Mouse (Mus musculus) embryonic facial prominence, embryonic 11.5 days (tissue): ENCODE measurements around the gene Serpind1. TPM values are rescaled to one million over a fixed set of nuclear protein-coding genes. Genes with fewer than 3 reads are reported as not detected.

Experiments
- ATAC-seq: fragments of 200-750 bp; cut with Nextera tagmentation; replicated peaks from 2 replicates; pipeline ENCODE4 v1.8.0; 2017; ENCODE audit warnings: low read depth; ENCODE audit not compliant: insufficient number of reproducible peaks, low FRiP score, low TSS enrichment
- DNase-seq: peaks from one replicate; pipeline ENCODE4 v3.0.0-alpha.2; 2015; ENCODE audit warnings: low spot score
- H3K27ac ChIP-seq: fragments of 300-500 bp; sonication (generic); replicated peaks from 2 replicates; pipeline ENCODE4 v1.5.1; 2014; ENCODE audit warnings: mild to moderate bottlenecking, low read depth, low read length, control low read depth
- H3K27me3 ChIP-seq: fragments of 300-500 bp; sonication (generic); 2 replicates; pipeline ENCODE4 v1.6.1; 2014; ENCODE audit warnings: mild to moderate bottlenecking, low read length, moderate library complexity, mixed read lengths; ENCODE audit not compliant: control insufficient read depth, insufficient read depth
- H3K36me3 ChIP-seq: fragments of 300-500 bp; sonication (generic); replicated peaks from 2 replicates; pipeline ENCODE4 v1.6.1; 2014; ENCODE audit warnings: low read depth, mild to moderate bottlenecking, low read length, moderate library complexity, mixed read lengths; ENCODE audit not compliant: control insufficient read depth, insufficient read depth
- H3K4me1 ChIP-seq: fragments of 300-500 bp; sonication (generic); 2 replicates; pipeline ENCODE4 v1.6.1; 2014; ENCODE audit warnings: low read length, mixed read lengths; ENCODE audit not compliant: control insufficient read depth, insufficient read depth
- H3K4me2 ChIP-seq: fragments of 300-500 bp; sonication (generic); 2 replicates; pipeline ENCODE4 v1.6.1; 2014; ENCODE audit warnings: low read depth, mild to moderate bottlenecking, control low read depth, low read length, moderate library complexity
- H3K4me3 ChIP-seq: fragments of 300-500 bp; sonication (generic); 2 replicates; pipeline ENCODE4 v1.5.1; 2014; ENCODE audit warnings: low read depth, low read length, control low read depth
- H3K9ac ChIP-seq: fragments of 300-500 bp; sonication (generic); replicated peaks from 2 replicates; pipeline ENCODE4 v1.6.1; 2014; ENCODE audit warnings: mild to moderate bottlenecking, control low read depth, low read length
- H3K9me3 ChIP-seq: fragments of 300-500 bp; sonication (generic); replicated peaks from 2 replicates; pipeline ENCODE4 v1.6.1; 2016; ENCODE audit warnings: mild to moderate bottlenecking, low read length, inconsistent platforms, mixed read lengths; ENCODE audit not compliant: control insufficient read depth
- WGBS: fragments of 180-500 bp; shearing (Covaris S2); extraction: QIAGEN DNeasy Blood & Tissue Kit; methylation state at CpG from one replicate; pipeline ENCODE4 v1.1.7; 2014; 5-methylcytosine and 5-hydroxymethylcytosine counted together
- polyA plus RNA-seq: library from polyadenylated mRNA; unstranded; fragments of >200 nt; fragmentation: Nextera tagmentation; extraction: Ambion mirVana; gene quantifications from 2 replicates; pipeline ENCODE4 v1.2.1, GENCODE M21; 2014

Gene Serpind1
- polyA plus RNA-seq: 0.20 TPM in 2 replicates

GRCm38 (mm10) chr16:17331116-17331515, at the start of gene Serpind1:
TSS of gene Serpind1 (plus strand) at chr16:17331371.
- H3K36me3 ChIP-seq: no peaks in the 10 kb centered on the region
- no peaks in the 10 kb centered on the region for H3K27me3 ChIP-seq
- no peak within 1 kb of the TSS for H3K27ac ChIP-seq
- no peak for ATAC-seq
- WGBS: 65% methylated on average over 2 of the region's 2 CpGs
- H3K9ac ChIP-seq: no peak within 1 kb of the TSS
- H3K4me2 ChIP-seq: no peak within 1 kb of the TSS
- H3K4me1 ChIP-seq: no peaks in the 10 kb centered on the region
- H3K9me3 ChIP-seq: no peaks in the 10 kb centered on the region
- no peak for DNase-seq
- no peak within 1 kb of the TSS for H3K4me3 ChIP-seq

- H3K4me3 ChIP-seq: no peak overlapping the region
- WGBS: 85% methylated on average over 6 of the region's 6 CpGs
Observed at GRCm38 (mm10) chr16:17283151-17283550, 48.0 kb upstream of the Serpind1 start.

DNA sequence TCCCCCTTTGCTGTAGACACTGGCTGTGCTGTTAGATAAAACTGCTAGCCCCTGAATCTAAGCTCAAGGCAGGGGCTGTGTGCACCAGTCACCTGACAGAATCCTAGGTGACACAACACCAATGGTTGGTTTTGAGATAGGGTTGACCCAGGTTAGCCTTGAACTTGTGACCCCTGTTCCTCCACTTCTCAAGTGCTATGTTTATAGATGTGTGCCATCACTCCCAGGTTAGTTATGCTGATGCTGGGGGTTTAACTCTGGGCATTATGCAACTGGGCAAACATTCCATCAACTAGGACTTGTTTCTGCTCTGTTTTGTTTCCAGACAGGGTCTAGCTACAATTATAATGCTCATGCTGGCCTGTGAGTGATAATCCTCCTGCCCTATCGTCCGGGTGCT, 44.1 kb upstream of the Serpind1 start:
- Histone ChIP-seq H3K4me3 (no peak overlapping the region), H3K9ac (no peak overlapping the region), H3K27me3 (no peaks in the 10 kb centered on the region), H3K9me3 (no peaks in the 10 kb centered on the region), H3K4me2 (no peak overlapping the region), H3K36me3 (no peaks in the 10 kb centered on the region; the same call in 1 of the 2 replicates), H3K4me1 (no peaks in the 10 kb centered on the region), H3K27ac (no peak overlapping the region)
- ATAC-seq: no peak
- no peak for DNase-seq
- WGBS: 84% methylated on average over 2 of the region's 2 CpGs

More at GRCm38 (mm10) chr16:17283151-17283550, 48.0 kb upstream of the Serpind1 start:
- no peak for DNase-seq
- Histone ChIP-seq H3K4me1 (no peaks in the 10 kb centered on the region), H3K4me2 (no peak overlapping the region), H3K27me3 (peaks cover 7% of the 10 kb centered on the region), H3K36me3 (peaks cover 3% of the 10 kb centered on the region), H3K27ac (no peak overlapping the region), H3K9me3 (no peaks in the 10 kb centered on the region), H3K9ac (no peak overlapping the region)
- no peak for ATAC-seq

DNA sequence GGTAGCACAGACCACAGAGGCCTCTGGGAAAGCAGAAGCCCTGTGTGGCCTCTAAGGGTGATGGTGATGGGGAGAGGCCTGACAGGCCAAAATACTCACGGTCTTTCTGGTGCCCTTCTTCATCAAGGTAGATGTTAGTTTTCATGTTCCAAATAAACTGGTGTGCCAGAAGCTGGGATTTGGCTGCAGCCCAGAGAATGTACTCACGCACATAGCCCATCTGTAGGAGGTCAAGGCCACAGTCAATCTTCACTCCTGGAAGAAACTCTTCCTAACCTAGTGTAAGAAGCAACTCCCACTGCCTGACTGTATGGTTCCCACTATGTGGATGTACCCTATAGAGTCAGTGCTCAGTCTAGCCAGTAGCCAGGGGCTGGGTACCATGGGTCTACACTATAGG, 40.2 kb upstream of the Serpind1 start:
- no peak for DNase-seq
- H3K36me3 ChIP-seq: no peaks in the 10 kb centered on the region; the same call in 1 of the 2 replicates
- H3K27me3 ChIP-seq: no peaks in the 10 kb centered on the region
- no peak overlapping the region for H3K9ac ChIP-seq
- no peak overlapping the region for H3K4me2 ChIP-seq
- ATAC-seq: no peak
- no peaks in the 10 kb centered on the region for H3K9me3 ChIP-seq
- no peaks in the 10 kb centered on the region for H3K4me1 ChIP-seq
- 93% methylated on average over 2 of the region's 2 CpGs for WGBS
- H3K27ac ChIP-seq: no peak overlapping the region
- no peak overlapping the region for H3K4me3 ChIP-seq

- WGBS: 7% methylated on average over 2 of the region's 2 CpGs
Observed at GRCm38 (mm10) chr16:17292751-17293150, 38.4 kb upstream of the Serpind1 start.

GRCm38 (mm10) chr16:17300818-17301217, 30.4 kb upstream of the Serpind1 start:
- Histone ChIP-seq H3K27ac (no peak overlapping the region), H3K4me3 (no peak overlapping the region), H3K9me3 (no peaks in the 10 kb centered on the region), H3K9ac (no peak overlapping the region), H3K36me3 (peaks cover 3% of the 10 kb centered on the region), H3K4me2 (no peak overlapping the region), H3K27me3 (no peaks in the 10 kb centered on the region), H3K4me1 (no peaks in the 10 kb centered on the region)
- DNase-seq (no peak), ATAC-seq (no peak)
- WGBS: 92% methylated on average over 3 of the region's 3 CpGs

More at GRCm38 (mm10) chr16:17292751-17293150, 38.4 kb upstream of the Serpind1 start:
- H3K27me3 ChIP-seq: no peaks in the 10 kb centered on the region
- H3K4me3 ChIP-seq: no peak overlapping the region
- ATAC-seq: no peak
- peak; percentile 86 for DNase-seq
- H3K36me3 ChIP-seq: no peaks in the 10 kb centered on the region; the same call in none of the 2 replicates
- no peak overlapping the region for H3K4me2 ChIP-seq
- H3K27ac ChIP-seq: no peak overlapping the region
- no peak overlapping the region for H3K9ac ChIP-seq
- no peaks in the 10 kb centered on the region for H3K4me1 ChIP-seq
- H3K9me3 ChIP-seq: no peaks in the 10 kb centered on the region

GRCm38 (mm10) chr16:17303521-17304245, 27.5 kb upstream of the Serpind1 start:
- DNase-seq (no peak), ATAC-seq (no peak)
- H3K9me3 ChIP-seq: no peaks in the 10 kb centered on the region
- 86% methylated on average over 5 of the region's 5 CpGs for WGBS
- no peak overlapping the region for H3K4me2 ChIP-seq
- H3K36me3 ChIP-seq: peaks cover 3% of the 10 kb centered on the region
- no peak overlapping the region for H3K9ac ChIP-seq
- H3K27me3 ChIP-seq: no peaks in the 10 kb centered on the region
- no peak overlapping the region for H3K4me3 ChIP-seq
- H3K4me1 ChIP-seq: no peaks in the 10 kb centered on the region
- H3K27ac ChIP-seq: no peak overlapping the region

GRCm38 (mm10) chr16:17307461-17307860, 23.7 kb upstream of the Serpind1 start:
- Histone ChIP-seq H3K9me3 (no peaks in the 10 kb centered on the region), H3K4me3 (no peak overlapping the region), H3K4me1 (no peaks in the 10 kb centered on the region), H3K27ac (no peak overlapping the region), H3K36me3 (peaks cover 3% of the 10 kb centered on the region), H3K27me3 (no peaks in the 10 kb centered on the region), H3K9ac (no peak overlapping the region), H3K4me2 (no peak overlapping the region)
- no peak for DNase-seq
- 96% methylated on average over 5 of the region's 5 CpGs for WGBS
- ATAC-seq: no peak
